Comparison of ENCODE assay signal across 8 mouse cellular contexts in genomic region chr8:47135586-47135985, GRCm38 (mm10).
DNase-seq lines count a peak whose midpoint lies in the region; ATAC-seq lines count a peak whose summit lies in the region.

No protein-coding gene starts in this region.

- DNase-seq in neural tube, embryonic 11.5 days (ENCODE audit: low spot score) = no peak
- no peak for DNase-seq in neural tube, embryonic 10.5 days (ENCODE audit: extremely low spot score, low spot score)
- peak; percentile 8 for DNase-seq in heart, postnatal 4 days
- peak; percentile 48 to 60 for DNase-seq in kidney, postnatal 4 days
- no peak for DNase-seq in adrenal gland, postnatal 25 days
- no peak for DNase-seq in MN1 (ENCODE audit: low spot score)
- DNase-seq in adrenal gland, adult 2 months = no peak

- H3K27ac ChIP-seq in neural tube, embryonic 11.5 days (ENCODE audit: low read depth, low read length) = no peak overlapping the region
- no peak overlapping the region for H3K27ac ChIP-seq in neural tube, embryonic 15.5 days (replicated peaks)

- H3K9ac ChIP-seq in neural tube, embryonic 11.5 days (ENCODE audit: low read length) = no peak overlapping the region
- no peak overlapping the region for H3K9ac ChIP-seq in neural tube, embryonic 15.5 days (replicated peaks)

- H3K4me3 ChIP-seq in neural tube, embryonic 11.5 days (ENCODE audit: low read depth, low read length) = no peak overlapping the region
- H3K4me3 ChIP-seq in neural tube, embryonic 15.5 days (replicated peaks) = no peak overlapping the region

- no peak for ATAC-seq in neural tube, embryonic 11.5 days (ENCODE audit: insufficient read depth, low FRiP score, low TSS enrichment)
- ATAC-seq in neural tube, embryonic 15.5 days (ENCODE audit: low FRiP score) = no peak

- no peaks in the 10 kb centered on the region for H3K36me3 ChIP-seq in neural tube, embryonic 11.5 days (ENCODE audit: control insufficient read depth, insufficient read depth, low read length)
- no peaks in the 10 kb centered on the region for H3K36me3 ChIP-seq in neural tube, embryonic 15.5 days

- H3K27me3 ChIP-seq in neural tube, embryonic 11.5 days (ENCODE audit: control insufficient read depth, insufficient read depth, low read length) = no peaks in the 10 kb centered on the region
- no peaks in the 10 kb centered on the region for H3K27me3 ChIP-seq in neural tube, embryonic 15.5 days (replicated peaks)

- H3K4me1 ChIP-seq in neural tube, embryonic 11.5 days (ENCODE audit: control insufficient read depth, insufficient read depth, low read length) = no peaks in the 10 kb centered on the region
- peaks cover 8% of the 10 kb centered on the region; the same call in 1 of the 2 replicates for H3K4me1 ChIP-seq in neural tube, embryonic 15.5 days

- peak overlapping the region; percentile 1; the same call in 1 of the 2 replicates for H3K4me2 ChIP-seq in neural tube, embryonic 11.5 days (ENCODE audit: low read depth)
- peak overlapping the region; percentile 22; the same call in 1 of the 2 replicates for H3K4me2 ChIP-seq in neural tube, embryonic 15.5 days

- WGBS in neural tube, embryonic 11.5 days = 15% methylated on average over 9 of the region's 9 CpGs
- 15% methylated on average over 9 of the region's 9 CpGs for WGBS in neural tube, embryonic 15.5 days

- H3K9me3 ChIP-seq in neural tube, embryonic 11.5 days (ENCODE audit: control insufficient read depth, low read length) = no peaks in the 10 kb centered on the region
- no peaks in the 10 kb centered on the region for H3K9me3 ChIP-seq in neural tube, embryonic 15.5 days (replicated peaks)

Comparison
In these comparisons a context has a peak if more than half of its experiments do, and no peak if none do; other contexts are left out.
1. DNase-seq: peak in heart, postnatal 4 days (single experiment) and kidney, postnatal 4 days (2 of 2); none in neural tube, embryonic 11.5 days (single experiment), neural tube, embryonic 10.5 days (single experiment), adrenal gland, postnatal 25 days (single experiment), MN1 (single experiment) and adrenal gland, adult 2 months (single experiment).